Mouse (Mus musculus) midbrain, embryonic 15.5 days (tissue): ENCODE results near the gene Enpp6. TPM values are rescaled to one million over a fixed set of nuclear protein-coding genes. Genes with fewer than 3 reads are reported as not detected.

ENCODE experiments used
- ATAC-seq: fragments of 200-750 bp; cut with Nextera tagmentation; replicated peaks from 2 replicates; pipeline ENCODE4 v1.8.0; 2017; ENCODE audit warnings: moderate TSS enrichment
- H3K27ac ChIP-seq: fragments of 300-500 bp; sonication (generic); 2 replicates; pipeline ENCODE4 v1.5.1; 2015; ENCODE audit warnings: mild to moderate bottlenecking, inconsistent platforms
- H3K27me3 ChIP-seq: fragments of 300-500 bp; sonication (generic); replicated peaks from 2 replicates; pipeline ENCODE4 v1.6.1; 2015; ENCODE audit warnings: inconsistent platforms
- H3K36me3 ChIP-seq: fragments of 300-500 bp; sonication (generic); replicated peaks from 2 replicates; pipeline ENCODE4 v1.6.1; 2015; ENCODE audit warnings: inconsistent platforms
- H3K4me1 ChIP-seq: fragments of 300-500 bp; sonication (generic); 2 replicates; pipeline ENCODE4 v1.6.1; 2015; ENCODE audit warnings: inconsistent platforms
- H3K4me2 ChIP-seq: fragments of 300-500 bp; sonication (generic); 2 replicates; pipeline ENCODE4 v1.6.1; 2015; ENCODE audit warnings: inconsistent platforms, mild to moderate bottlenecking, moderate library complexity
- H3K4me3 ChIP-seq: fragments of 300-500 bp; sonication (generic); 2 replicates; pipeline ENCODE4 v1.5.1; 2015; ENCODE audit warnings: mild to moderate bottlenecking, inconsistent platforms
- H3K9ac ChIP-seq: fragments of 300-500 bp; sonication (generic); 2 replicates; pipeline ENCODE4 v1.6.1; 2015; ENCODE audit warnings: mild to moderate bottlenecking, inconsistent platforms
- H3K9me3 ChIP-seq: fragments of 300-500 bp; sonication (generic); 2 replicates; pipeline ENCODE4 v1.6.1; 2016; ENCODE audit warnings: inconsistent platforms
- WGBS: fragments of 180-500 bp; shearing (Covaris S2); methylation state at CpG from one replicate; pipeline ENCODE4 v1.1.7; 2015; ENCODE audit warnings: mixed read lengths; 5-methylcytosine and 5-hydroxymethylcytosine counted together
- polyA plus RNA-seq: library from polyadenylated mRNA; unstranded; fragments of >200 nt; fragmentation: Nextera tagmentation; extraction: Ambion mirVana; gene quantifications from 2 replicates; pipeline ENCODE4 v1.2.1, GENCODE M21; 2015

The Enpp6 gene
- polyA plus RNA-seq, 1 experiment from 2014 or later: not detected

GRCm38 (mm10) chr8:47082201-47083027, 95.7 kb downstream of the Enpp6 start:
- Histone ChIP-seq H3K27ac (no peak overlapping the region), H3K4me2 (no peak overlapping the region), H3K9me3 (no peaks in the 10 kb centered on the region), H3K36me3 (no peaks in the 10 kb centered on the region), H3K9ac (no peak overlapping the region), H3K4me3 (no peak overlapping the region), H3K4me1 (no peaks in the 10 kb centered on the region), H3K27me3 (no peaks in the 10 kb centered on the region)
- no peak for ATAC-seq
- 87% methylated on average over 22 of the region's 22 CpGs for WGBS

GRCm38 (mm10) chr8:47090021-47090420, 103.3 kb downstream of the Enpp6 start:
- no peak overlapping the region for H3K4me2 ChIP-seq
- H3K27ac ChIP-seq: no peak overlapping the region
- no peaks in the 10 kb centered on the region for H3K4me1 ChIP-seq
- WGBS: 77% methylated on average over 8 of the region's 8 CpGs
- H3K27me3 ChIP-seq: no peaks in the 10 kb centered on the region
- ATAC-seq: no peak
- no peak overlapping the region for H3K4me3 ChIP-seq
- H3K9ac ChIP-seq: no peak overlapping the region
- no peaks in the 10 kb centered on the region for H3K36me3 ChIP-seq
- no peaks in the 10 kb centered on the region for H3K9me3 ChIP-seq

GRCm38 (mm10) chr8:47105617-47106016, 118.9 kb downstream of the Enpp6 start:
- H3K27me3 ChIP-seq: no peaks in the 10 kb centered on the region
- H3K4me3 ChIP-seq: no peak overlapping the region
- H3K9me3 ChIP-seq: no peaks in the 10 kb centered on the region
- no peak overlapping the region for H3K4me2 ChIP-seq
- H3K9ac ChIP-seq: no peak overlapping the region
- no peaks in the 10 kb centered on the region for H3K36me3 ChIP-seq
- H3K27ac ChIP-seq: no peak overlapping the region
- WGBS: 77% methylated on average over 2 of the region's 2 CpGs
- no peak for ATAC-seq
- no peaks in the 10 kb centered on the region for H3K4me1 ChIP-seq

- H3K9me3 ChIP-seq: no peaks in the 10 kb centered on the region
- H3K27me3 ChIP-seq: no peaks in the 10 kb centered on the region
- no peak overlapping the region for H3K27ac ChIP-seq
- H3K36me3 ChIP-seq: no peaks in the 10 kb centered on the region
- ATAC-seq: no peak
- no peak overlapping the region for H3K4me2 ChIP-seq
- H3K4me3 ChIP-seq: no peak overlapping the region
- no peaks in the 10 kb centered on the region for H3K4me1 ChIP-seq
- H3K9ac ChIP-seq: no peak overlapping the region
- WGBS: 81% methylated on average over 17 of the region's 17 CpGs
Observed at GRCm38 (mm10) chr8:47114133-47114796, 127.6 kb downstream of the Enpp6 start.

GRCm38 (mm10) chr8:47117336-47117735, 130.6 kb downstream of the Enpp6 start:
- ATAC-seq: no peak
- Histone ChIP-seq H3K4me1 (no peaks in the 10 kb centered on the region), H3K4me2 (no peak overlapping the region), H3K36me3 (no peaks in the 10 kb centered on the region), H3K27me3 (no peaks in the 10 kb centered on the region), H3K9me3 (no peaks in the 10 kb centered on the region), H3K4me3 (no peak overlapping the region), H3K9ac (no peak overlapping the region), H3K27ac (no peak overlapping the region)
- 85% methylated on average over 4 of the region's 4 CpGs for WGBS

- no peaks in the 10 kb centered on the region for H3K9me3 ChIP-seq
- H3K27ac ChIP-seq: no peak overlapping the region
- H3K4me3 ChIP-seq: no peak overlapping the region
- no peak overlapping the region for H3K4me2 ChIP-seq
- H3K27me3 ChIP-seq: no peaks in the 10 kb centered on the region
- no peak overlapping the region for H3K9ac ChIP-seq
- ATAC-seq: no peak
- WGBS: 60% methylated on average over 1 of the region's 1 CpGs
- H3K36me3 ChIP-seq: no peaks in the 10 kb centered on the region
- no peaks in the 10 kb centered on the region for H3K4me1 ChIP-seq
Observed at GRCm38 (mm10) chr8:47119895-47120294, 133.2 kb downstream of the Enpp6 start.

GRCm38 (mm10) chr8:47128859-47129258, 142.2 kb downstream of the Enpp6 start:
- Histone ChIP-seq H3K4me3 (no peak overlapping the region), H3K9me3 (no peaks in the 10 kb centered on the region), H3K27ac (no peak overlapping the region), H3K4me1 (no peaks in the 10 kb centered on the region), H3K4me2 (no peak overlapping the region), H3K27me3 (no peaks in the 10 kb centered on the region), H3K36me3 (no peaks in the 10 kb centered on the region), H3K9ac (no peak overlapping the region)
- no peak for ATAC-seq
- WGBS: 89% methylated on average over 1 of the region's 1 CpGs

GRCm38 (mm10) chr8:47133381-47133780, 146.7 kb downstream of the Enpp6 start:
- ATAC-seq: no peak
- WGBS: 96% methylated on average over 3 of the region's 3 CpGs

GRCm38 (mm10) chr8:47134736-47135135, 148.0 kb downstream of the Enpp6 start:
- no peak overlapping the region for H3K27ac ChIP-seq
- H3K36me3 ChIP-seq: no peaks in the 10 kb centered on the region
- 51% methylated on average over 11 of the region's 11 CpGs for WGBS
- ATAC-seq: no peak
- no peaks in the 10 kb centered on the region for H3K4me1 ChIP-seq
- H3K9me3 ChIP-seq: no peaks in the 10 kb centered on the region
- H3K4me3 ChIP-seq: no peak overlapping the region
- H3K4me2 ChIP-seq: no peak overlapping the region
- no peaks in the 10 kb centered on the region for H3K27me3 ChIP-seq
- H3K9ac ChIP-seq: no peak overlapping the region

More at GRCm38 (mm10) chr8:47133381-47133780, 146.7 kb downstream of the Enpp6 start:
- Histone ChIP-seq H3K36me3 (no peaks in the 10 kb centered on the region), H3K27me3 (no peaks in the 10 kb centered on the region), H3K9ac (no peak overlapping the region), H3K4me3 (no peak overlapping the region), H3K4me2 (no peak overlapping the region), H3K9me3 (no peaks in the 10 kb centered on the region), H3K27ac (no peak overlapping the region), H3K4me1 (no peaks in the 10 kb centered on the region)

GRCm38 (mm10) chr8:47135586-47135985, 148.9 kb downstream of the Enpp6 start:
- Histone ChIP-seq H3K27ac (no peak overlapping the region), H3K27me3 (no peaks in the 10 kb centered on the region), H3K9ac (no peak overlapping the region), H3K36me3 (no peaks in the 10 kb centered on the region), H3K4me1 (no peaks in the 10 kb centered on the region), H3K4me2 (0 out of 2 replicates have a peak overlapping the region, but pooled peaks have one; percentile 7), H3K4me3 (no peak overlapping the region), H3K9me3 (no peaks in the 10 kb centered on the region)
- no peak for ATAC-seq
- WGBS: 21% methylated on average over 9 of the region's 9 CpGs

GRCm38 (mm10) chr8:47136047-47136446, 149.4 kb downstream of the Enpp6 start:
- H3K4me2 ChIP-seq: 0 out of 2 replicates have a peak overlapping the region, but pooled peaks have one; percentile 7
- WGBS: 47% methylated on average over 5 of the region's 5 CpGs
- no peak overlapping the region for H3K4me3 ChIP-seq
- no peak for ATAC-seq
- no peaks in the 10 kb centered on the region for H3K27me3 ChIP-seq
- H3K9ac ChIP-seq: no peak overlapping the region
- no peak overlapping the region for H3K27ac ChIP-seq
- H3K36me3 ChIP-seq: no peaks in the 10 kb centered on the region
- no peaks in the 10 kb centered on the region for H3K4me1 ChIP-seq
- no peaks in the 10 kb centered on the region for H3K9me3 ChIP-seq

GRCm38 (mm10) chr8:47145258-47145657, 158.6 kb downstream of the Enpp6 start:
- 94% methylated on average over 9 of the region's 9 CpGs for WGBS
- ATAC-seq: no peak
- H3K4me2 ChIP-seq: no peak overlapping the region
- no peaks in the 10 kb centered on the region for H3K9me3 ChIP-seq
- no peak overlapping the region for H3K27ac ChIP-seq
- peaks cover 3% of the 10 kb centered on the region; the same call in 1 of the 2 replicates for H3K36me3 ChIP-seq
- no peaks in the 10 kb centered on the region for H3K4me1 ChIP-seq
- H3K27me3 ChIP-seq: no peaks in the 10 kb centered on the region
- no peak overlapping the region for H3K9ac ChIP-seq
- no peak overlapping the region for H3K4me3 ChIP-seq
